ENCODE assay signal across 30 mouse cellular contexts in the genomic region with DNA sequence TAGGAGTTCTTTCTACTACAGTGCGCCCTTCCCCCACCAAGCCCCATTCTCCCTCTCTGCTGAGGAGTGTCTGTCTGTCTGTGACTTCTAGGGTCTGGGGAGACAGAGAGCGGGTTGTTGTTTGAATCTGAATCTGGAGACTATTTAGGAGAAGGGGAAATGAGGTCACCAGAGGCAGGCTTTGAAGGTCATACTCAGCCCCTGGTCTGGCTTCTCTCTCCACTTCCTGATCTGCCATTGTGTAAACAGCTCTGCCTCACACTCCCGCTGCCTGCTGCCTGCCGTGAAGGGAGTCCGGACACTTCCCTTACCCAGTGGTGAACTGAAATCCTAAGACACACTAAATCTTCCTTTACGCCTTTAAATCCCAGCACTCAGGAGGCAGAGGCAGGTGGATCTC. TPM values are rescaled to one million over a fixed set of nuclear protein-coding genes. Genes with fewer than 3 reads are reported as not detected.
A peak's percentile ranks its signal among the peaks of the same experiment; 100 is the strongest.
DNase-seq lines count a peak whose midpoint lies in the region; ATAC-seq lines count a peak whose summit lies in the region.
"Had no signal": no experiment of that assay in that cellular context is flagged by ENCODE, and none has a peak within 500 bp of the region (broad histone marks: within the 10 kb centered on the region; RNA-seq: fewer than 3 reads in every experiment).

No protein-coding gene starts in this region.

- no peaks in the 10 kb centered on the region for H3K9me3 ChIP-seq in heart, embryonic 10.5 days
- no peaks in the 10 kb centered on the region for H3K9me3 ChIP-seq in embryonic facial prominence, embryonic 11.5 days (replicated peaks; ENCODE audit: control insufficient read depth, low read length)
- H3K9me3 ChIP-seq in kidney, embryonic 15.5 days (replicated peaks): no peaks in the 10 kb centered on the region
- H3K9me3 ChIP-seq: embryonic facial prominence, embryonic 13.5 days; megakaryocyte, embryonic 14.5 days; midbrain, embryonic 15.5 days; neural tube, embryonic 15.5 days had no signal

- 50% methylated on average over 6 of the region's 6 CpGs for WGBS in heart, embryonic 10.5 days
- 40% methylated on average over 6 of the region's 6 CpGs for WGBS in embryonic facial prominence, embryonic 11.5 days
- WGBS in kidney, embryonic 15.5 days: 59% methylated on average over 6 of the region's 6 CpGs

- no peak overlapping the region for H3K9ac ChIP-seq in embryonic facial prominence, embryonic 11.5 days (replicated peaks; ENCODE audit: low read length)
- no peak overlapping the region for H3K9ac ChIP-seq in kidney, embryonic 15.5 days
- H3K9ac ChIP-seq: embryonic facial prominence, embryonic 13.5 days; forebrain, postnatal 0 days; liver, embryonic 14.5 days; midbrain, embryonic 15.5 days; neural tube, embryonic 15.5 days had no signal

- H3K36me3 ChIP-seq in heart, embryonic 10.5 days: no peaks in the 10 kb centered on the region
- no peaks in the 10 kb centered on the region for H3K36me3 ChIP-seq in embryonic facial prominence, embryonic 11.5 days (replicated peaks; ENCODE audit: control insufficient read depth, insufficient read depth, low read depth, low read length)
- no peaks in the 10 kb centered on the region for H3K36me3 ChIP-seq in kidney, embryonic 15.5 days
- H3K36me3 ChIP-seq: embryonic facial prominence, embryonic 13.5 days; midbrain, embryonic 15.5 days; neural tube, embryonic 15.5 days had no signal

- H3K4me3 ChIP-seq in heart, embryonic 10.5 days: no peak overlapping the region
- no peak overlapping the region for H3K4me3 ChIP-seq in embryonic facial prominence, embryonic 11.5 days (ENCODE audit: low read depth, low read length)
- H3K4me3 ChIP-seq in kidney, embryonic 15.5 days (replicated peaks): no peak overlapping the region
- H3K4me3 ChIP-seq: embryonic facial prominence, embryonic 13.5 days; megakaryocyte, embryonic 14.5 days; midbrain, embryonic 15.5 days; neural tube, embryonic 15.5 days had no signal

- no peak overlapping the region for H3K4me2 ChIP-seq in embryonic facial prominence, embryonic 11.5 days (ENCODE audit: low read depth, low read length)
- no peak overlapping the region for H3K4me2 ChIP-seq in kidney, embryonic 15.5 days
- H3K4me2 ChIP-seq: embryonic facial prominence, embryonic 13.5 days; midbrain, embryonic 15.5 days; neural tube, embryonic 15.5 days had no signal

- ATAC-seq in embryonic facial prominence, embryonic 11.5 days (replicated peaks; ENCODE audit: insufficient number of reproducible peaks, low FRiP score, low TSS enrichment, low read depth): no peak
- no peak for ATAC-seq in kidney, embryonic 15.5 days (replicated peaks; ENCODE audit: low FRiP score)
- ATAC-seq: forebrain, postnatal 0 days; hindbrain, postnatal 0 days; midbrain, embryonic 15.5 days had no signal

- H3K4me1 ChIP-seq in heart, embryonic 10.5 days: peaks cover 18% of the 10 kb centered on the region
- no peaks in the 10 kb centered on the region; the same call in none of the 2 replicates for H3K4me1 ChIP-seq in embryonic facial prominence, embryonic 11.5 days (ENCODE audit: control insufficient read depth, insufficient read depth, low read length)
- H3K4me1 ChIP-seq in kidney, embryonic 15.5 days: 0 out of 2 replicates have a peak, but pooled peaks cover 8% of the 10 kb centered on the region
- H3K4me1 ChIP-seq: midbrain, embryonic 15.5 days; neural tube, embryonic 15.5 days had no signal

- DNase-seq in heart, embryonic 10.5 days (ENCODE audit: low spot score): no peak
- no peak for DNase-seq in heart, adult 8-10 months (ENCODE audit: low spot score)
- DNase-seq in lung, postnatal 10 days: peak; percentile 46
- no peak for DNase-seq in lung, postnatal 25 days (ENCODE audit: low spot score)
- peak; percentile 34 for DNase-seq in embryonic facial prominence, embryonic 11.5 days (ENCODE audit: low spot score)
- no peak for DNase-seq in left cerebral cortex, postnatal 10 days (ENCODE audit: extremely low spot score in 1 of 2, low spot score in 2 of 2)
- DNase-seq: adrenal gland, postnatal 10 days; B cell, adult 2 months; cerebellum, adult 18-20 months; cerebellum, postnatal 25 days; forebrain, postnatal 0 days; heart, postnatal 36 days; kidney, adult 11 months; right cerebral cortex, postnatal 14 days; spleen, adult 18-20 months; thymus, adult 18-20 months; thymus, postnatal 4 days had no signal

- H3K27me3 ChIP-seq in heart, embryonic 10.5 days (ENCODE audit: insufficient read depth, poor library complexity, severe bottlenecking): peaks cover 67% of the 10 kb centered on the region
- H3K27me3 ChIP-seq in embryonic facial prominence, embryonic 11.5 days (ENCODE audit: control insufficient read depth, insufficient read depth, low read length): no peaks in the 10 kb centered on the region
- H3K27me3 ChIP-seq in kidney, embryonic 15.5 days: 0 out of 2 replicates have a peak, but pooled peaks cover 2% of the 10 kb centered on the region
- H3K27me3 ChIP-seq: embryonic facial prominence, embryonic 13.5 days; midbrain, embryonic 15.5 days; neural tube, embryonic 15.5 days had no signal

- H3K27ac ChIP-seq in heart, embryonic 10.5 days: peak overlapping the region; percentile 67
- H3K27ac ChIP-seq in embryonic facial prominence, embryonic 11.5 days (replicated peaks; ENCODE audit: low read depth, low read length): no peak overlapping the region
- no peak overlapping the region for H3K27ac ChIP-seq in kidney, embryonic 15.5 days
- H3K27ac ChIP-seq: embryonic facial prominence, embryonic 13.5 days; hindbrain, postnatal 0 days; kidney, postnatal 0 days; liver, embryonic 14.5 days; midbrain, embryonic 15.5 days; neural tube, embryonic 15.5 days had no signal

- intact Hi-C loops in left cerebral cortex, postnatal 10 days (cut with DNase I): no loop called here

RNA-seq across cellular contexts. Expression of a gene that starts 22.9 kb away (rescaled TPM):
- polyA plus RNA-seq in heart, embryonic 10.5 days (2016; fragmentation: Nextera tagmentation; extraction: Ambion mirVana): not detected in 2 replicates
- total RNA-seq in heart, adult 8-10 months (2022): not detected
- not detected in 2 replicates for polyA plus RNA-seq in embryonic facial prominence, embryonic 11.5 days (2014; fragmentation: Nextera tagmentation; extraction: Ambion mirVana)
- not detected for total RNA-seq in left cerebral cortex, postnatal 10 days (2021)
- polyA plus RNA-seq in kidney, embryonic 15.5 days (2015; fragmentation: Nextera tagmentation; extraction: Ambion mirVana): 0.17 TPM in 1 of 2 replicates, not detected in the other
- total RNA-seq: adrenal gland, postnatal 10 days; forebrain, postnatal 0 days; gastrocnemius, postnatal 4 days; heart, postnatal 36 days; hindbrain, postnatal 0 days; layer of hippocampus, adult 18-20 months; layer of hippocampus, postnatal 25 days; left cerebral cortex, postnatal 14 days had no signal
- polyA plus RNA-seq: embryonic facial prominence, embryonic 13.5 days; forebrain, postnatal 0 days; heart, embryonic 14.5 days; hindbrain, postnatal 0 days; midbrain, embryonic 15.5 days had no signal

Comparison
In these comparisons a context has a peak if more than half of its experiments do, and no peak if none do; other contexts are left out.
1. DNase-seq: peak in lung, postnatal 10 days (single experiment) and embryonic facial prominence, embryonic 11.5 days (single experiment); none in heart, embryonic 10.5 days (single experiment), heart, adult 8-10 months (single experiment), lung, postnatal 25 days (single experiment) and left cerebral cortex, postnatal 10 days (0 of 2).